In the genomic region with DNA sequence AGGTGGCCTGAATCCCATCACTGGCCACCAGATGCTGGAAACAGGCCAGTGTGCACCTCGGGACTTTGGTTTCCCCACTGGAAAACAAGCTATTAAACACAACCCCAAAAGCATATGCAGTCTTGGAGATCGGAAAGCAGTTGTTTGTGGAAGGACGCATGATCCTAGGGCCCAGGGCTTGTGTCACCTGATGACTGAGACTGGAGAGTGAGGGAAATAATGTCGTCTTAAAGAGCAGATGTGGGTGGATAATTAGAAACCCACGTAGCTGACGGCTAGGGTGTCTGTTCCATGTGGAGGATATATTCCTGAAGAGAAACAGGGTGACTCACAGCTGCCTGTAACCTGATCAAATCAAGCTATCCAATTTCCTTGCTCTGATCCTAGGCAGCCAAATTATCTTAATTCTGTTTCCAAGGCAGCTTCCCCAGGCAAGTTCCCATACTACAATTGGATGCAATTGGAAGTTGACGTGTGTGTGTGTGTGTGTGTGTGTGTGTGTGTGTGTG, we compare ENCODE assay signal across 22 mouse cellular contexts. TPM values are rescaled to one million over a fixed set of nuclear protein-coding genes. Genes with fewer than 3 reads are reported as not detected.
DNase-seq lines count a peak whose midpoint lies in the region; ATAC-seq and TF ChIP-seq lines count a peak whose summit lies in the region.
"Had no signal": no experiment of that assay in that cellular context is flagged by ENCODE, and none has a peak within 500 bp of the region (broad histone marks: within the 10 kb centered on the region; RNA-seq: fewer than 3 reads in every experiment).

No protein-coding gene starts in this region.

- no peak overlapping the region for H3K27ac ChIP-seq in forebrain, embryonic 11.5 days (ENCODE audit: low read depth, low read length)
- H3K27ac ChIP-seq in forebrain, embryonic 12.5 days, result no peak overlapping the region
- H3K27ac ChIP-seq in kidney, postnatal 0 days, result no peak overlapping the region
- H3K27ac ChIP-seq in embryonic facial prominence, embryonic 10.5 days (replicated peaks), result 0 out of 2 replicates have a peak overlapping the region, but pooled peaks have one; percentile 32
- H3K27ac ChIP-seq: hindbrain, embryonic 15.5 days; midbrain, embryonic 10.5 days; neural tube, embryonic 15.5 days; stomach, embryonic 15.5 days had no signal

- no peak for TF ChIP-seq POLR2A in myocyte (IDR thresholded peaks at IDR 0.05; ENCODE audit: insufficient read length, low read depth)

- no peaks in the 10 kb centered on the region for H3K36me3 ChIP-seq in forebrain, embryonic 11.5 days (ENCODE audit: control insufficient read depth, insufficient read depth, low read length)
- no peaks in the 10 kb centered on the region for H3K36me3 ChIP-seq in forebrain, embryonic 12.5 days (replicated peaks)
- H3K36me3 ChIP-seq in kidney, postnatal 0 days (ENCODE audit: insufficient read depth, low read length), result no peaks in the 10 kb centered on the region
- no peaks in the 10 kb centered on the region for H3K36me3 ChIP-seq in embryonic facial prominence, embryonic 10.5 days (replicated peaks)
- H3K36me3 ChIP-seq in myocyte (ENCODE audit: control insufficient read depth, insufficient read depth), result no peaks in the 10 kb centered on the region
- H3K36me3 ChIP-seq: heart, embryonic 12.5 days; hindbrain, embryonic 15.5 days; midbrain, embryonic 10.5 days; neural tube, embryonic 15.5 days; stomach, embryonic 15.5 days had no signal

- WGBS in forebrain, embryonic 11.5 days, result 76% methylated on average over 7 of the region's 7 CpGs
- WGBS in forebrain, embryonic 12.5 days, result 74% methylated on average over 7 of the region's 7 CpGs
- 40% methylated on average over 7 of the region's 7 CpGs for WGBS in kidney, postnatal 0 days
- 43% methylated on average over 7 of the region's 7 CpGs for WGBS in embryonic facial prominence, embryonic 10.5 days

- H3K9me3 ChIP-seq in forebrain, embryonic 11.5 days (ENCODE audit: control insufficient read depth, low read length), result no peaks in the 10 kb centered on the region
- no peaks in the 10 kb centered on the region for H3K9me3 ChIP-seq in forebrain, embryonic 12.5 days
- H3K9me3 ChIP-seq in kidney, postnatal 0 days (replicated peaks; ENCODE audit: low read length), result no peaks in the 10 kb centered on the region
- H3K9me3 ChIP-seq in embryonic facial prominence, embryonic 10.5 days, result no peaks in the 10 kb centered on the region
- H3K9me3 ChIP-seq: heart, embryonic 12.5 days; hindbrain, embryonic 15.5 days; midbrain, embryonic 10.5 days; neural tube, embryonic 15.5 days; stomach, embryonic 15.5 days had no signal

- no peak overlapping the region for H3K4me2 ChIP-seq in forebrain, embryonic 11.5 days (ENCODE audit: low read depth, low read length, severe bottlenecking)
- H3K4me2 ChIP-seq in forebrain, embryonic 12.5 days, result no peak overlapping the region
- no peak overlapping the region for H3K4me2 ChIP-seq in kidney, postnatal 0 days (ENCODE audit: low read length)
- H3K4me2 ChIP-seq in myocyte (ENCODE audit: low read depth), result peak overlapping the region; percentile 62
- H3K4me2 ChIP-seq: heart, embryonic 12.5 days; hindbrain, embryonic 15.5 days; neural tube, embryonic 15.5 days; stomach, embryonic 15.5 days had no signal

- H3K79me2 ChIP-seq in myocyte (ENCODE audit: control insufficient read depth, insufficient read depth), result no peaks in the 10 kb centered on the region

- DNase-seq in forebrain, embryonic 11.5 days (ENCODE audit: low spot score), result peak; percentile 17
- DNase-seq in kidney, postnatal 0 days (ENCODE audit: low spot score), result peak; percentile 28
- DNase-seq in kidney, postnatal 10 days, result no peak
- DNase-seq in embryonic facial prominence, embryonic 10.5 days (ENCODE audit: low spot score), result peak; percentile 18
- no peak for DNase-seq in lung, adult 18-20 months
- DNase-seq in kidney, adult 8-10 months, result no peak
- DNase-seq: adrenal gland, postnatal 36 days; cerebellum, adult 9-10 months; kidney, postnatal 4 days; lung, adult 2 months; lung, postnatal 4 days had no signal

- no peak for ATAC-seq in forebrain, embryonic 11.5 days (replicated peaks; ENCODE audit: low FRiP score)
- no peak for ATAC-seq in forebrain, embryonic 12.5 days (ENCODE audit: low FRiP score)
- ATAC-seq in kidney, postnatal 0 days (replicated peaks; ENCODE audit: low FRiP score, low read depth), result no peak
- ATAC-seq: intestine, embryonic 16.5 days; Patski had no signal

- H3K27me3 ChIP-seq in forebrain, embryonic 11.5 days (ENCODE audit: control insufficient read depth, insufficient read depth, low read length), result no peaks in the 10 kb centered on the region
- no peaks in the 10 kb centered on the region for H3K27me3 ChIP-seq in forebrain, embryonic 12.5 days
- no peaks in the 10 kb centered on the region for H3K27me3 ChIP-seq in kidney, postnatal 0 days (ENCODE audit: insufficient read depth, low read length)
- no peaks in the 10 kb centered on the region for H3K27me3 ChIP-seq in embryonic facial prominence, embryonic 10.5 days (replicated peaks; ENCODE audit: low read depth, poor library complexity, severe bottlenecking)
- no peaks in the 10 kb centered on the region for H3K27me3 ChIP-seq in myocyte (ENCODE audit: control insufficient read depth, insufficient read depth, insufficient read length)
- H3K27me3 ChIP-seq: hindbrain, embryonic 15.5 days; neural tube, embryonic 15.5 days; Patski; stomach, embryonic 15.5 days had no signal

- H3ac ChIP-seq in myocyte (ENCODE audit: control insufficient read depth, insufficient read length), result no peak overlapping the region

- no peak overlapping the region for H3K9ac ChIP-seq in forebrain, embryonic 11.5 days (ENCODE audit: low read length)
- H3K9ac ChIP-seq in forebrain, embryonic 12.5 days, result no peak overlapping the region
- no peak overlapping the region for H3K9ac ChIP-seq in kidney, postnatal 0 days (ENCODE audit: low read depth, low read length)
- H3K9ac ChIP-seq: heart, embryonic 12.5 days; hindbrain, embryonic 15.5 days; neural tube, embryonic 15.5 days; stomach, embryonic 15.5 days had no signal

- H3K4me3 ChIP-seq in forebrain, embryonic 11.5 days (ENCODE audit: low read depth, low read length), result no peak overlapping the region
- no peak overlapping the region for H3K4me3 ChIP-seq in forebrain, embryonic 12.5 days (replicated peaks)
- no peak overlapping the region for H3K4me3 ChIP-seq in kidney, postnatal 0 days (replicated peaks; ENCODE audit: low read depth, low read length)
- no peak overlapping the region for H3K4me3 ChIP-seq in embryonic facial prominence, embryonic 10.5 days
- no peak overlapping the region for H3K4me3 ChIP-seq in myocyte
- H3K4me3 ChIP-seq: heart, embryonic 12.5 days; hindbrain, embryonic 15.5 days; midbrain, embryonic 10.5 days; neural tube, embryonic 15.5 days; stomach, embryonic 15.5 days had no signal

- H3K4me1 ChIP-seq in forebrain, embryonic 11.5 days (replicated peaks; ENCODE audit: control insufficient read depth, insufficient read depth, low read length), result no peaks in the 10 kb centered on the region
- no peaks in the 10 kb centered on the region for H3K4me1 ChIP-seq in forebrain, embryonic 12.5 days
- H3K4me1 ChIP-seq in kidney, postnatal 0 days (replicated peaks; ENCODE audit: insufficient read depth, low read length), result no peaks in the 10 kb centered on the region
- H3K4me1 ChIP-seq in embryonic facial prominence, embryonic 10.5 days, result peaks cover 12% of the 10 kb centered on the region
- H3K4me1 ChIP-seq: heart, embryonic 12.5 days; hindbrain, embryonic 15.5 days; midbrain, embryonic 10.5 days; neural tube, embryonic 15.5 days; stomach, embryonic 15.5 days had no signal

- TF ChIP-seq CTCF in kidney, postnatal 0 days (IDR thresholded peaks at IDR 0.05; ENCODE audit: low read depth), result no peak

TF ChIP-seq in myocyte, 11 proteins besides CTCF, POLR2A, EP300 and RAD21:
- TF ChIP-seq MAX (IDR thresholded peaks at IDR 0.05; ENCODE audit: low read depth) (no peak), USF1 (IDR thresholded peaks at IDR 0.05; ENCODE audit: low read depth) (no peak), REST (IDR thresholded peaks at IDR 0.05; ENCODE audit: insufficient read depth, insufficient read length) (no peak), CEBPB (IDR thresholded peaks at IDR 0.05; ENCODE audit: insufficient read depth, poor library complexity, severe bottlenecking) (no peak), POLR2AphosphoS2 (IDR thresholded peaks at IDR 0.05; ENCODE audit: insufficient read length, low read depth) (no peak), MYOG (IDR thresholded peaks at IDR 0.05; ENCODE audit: control insufficient read depth in 1 of 3, insufficient read depth in 1 of 3, insufficient read length in 2 of 3, low read depth in 2 of 3) (no peak)

RNA-seq across cellular contexts. Expression of a gene that starts 31.1 kb away (rescaled TPM):
- not detected in 2 replicates for polyA plus RNA-seq in forebrain, embryonic 11.5 days (2014; fragmentation: Nextera tagmentation; extraction: Ambion mirVana)
- not detected in 2 replicates for polyA plus RNA-seq in forebrain, embryonic 12.5 days (2016; fragmentation: Nextera tagmentation; extraction: Ambion mirVana)
- polyA plus RNA-seq in kidney, postnatal 0 days (2015; fragmentation: Nextera tagmentation; extraction: Ambion mirVana), result 0.13 and 0.19 TPM in 2 replicates
- 0.29 and 0.94 TPM in 2 replicates for polyA plus RNA-seq in embryonic facial prominence, embryonic 10.5 days (2016; fragmentation: Nextera tagmentation; extraction: Ambion mirVana)
- not detected for polyA plus RNA-seq in myocyte (2012; fragmentation: generic; extraction: Trizol)
- polyA plus RNA-seq: cortical plate, adult 2 months; hindbrain, embryonic 15.5 days; intestine, embryonic 16.5 days; liver, adult 2 months; neural tube, embryonic 15.5 days; Patski; stomach, embryonic 15.5 days had no signal

RNA-seq across cellular contexts. Expression of a gene that starts 38.3 kb away (rescaled TPM):
- 0.21 and 0.32 TPM in 2 replicates for polyA plus RNA-seq in forebrain, embryonic 11.5 days (2014; fragmentation: Nextera tagmentation; extraction: Ambion mirVana)
- 0.13 TPM in 1 of 2 replicates, not detected in the other for polyA plus RNA-seq in forebrain, embryonic 12.5 days (2016; fragmentation: Nextera tagmentation; extraction: Ambion mirVana)
- polyA plus RNA-seq in kidney, postnatal 0 days (2015; fragmentation: Nextera tagmentation; extraction: Ambion mirVana), result 0.33 and 0.47 TPM in 2 replicates
- not detected in 2 replicates for polyA plus RNA-seq in embryonic facial prominence, embryonic 10.5 days (2016; fragmentation: Nextera tagmentation; extraction: Ambion mirVana)
- polyA plus RNA-seq in myocyte (2012; fragmentation: generic; extraction: Trizol), result 0.08 TPM
- polyA plus RNA-seq: hindbrain, embryonic 15.5 days; liver, adult 2 months; midbrain, embryonic 10.5 days; neural tube, embryonic 15.5 days; Patski had no signal

Comparison
In these comparisons a context has a peak if more than half of its experiments do, and no peak if none do; other contexts are left out.
1. DNase-seq: peak in forebrain, embryonic 11.5 days (single experiment), kidney, postnatal 0 days (single experiment) and embryonic facial prominence, embryonic 10.5 days (single experiment); none in kidney, postnatal 10 days (single experiment), lung, adult 18-20 months (0 of 2) and kidney, adult 8-10 months (0 of 2).